Mouse (Mus musculus) layer of hippocampus, postnatal 25 days (tissue): ENCODE measurements around the gene Arfgef2. TPM values are rescaled to one million over a fixed set of nuclear protein-coding genes. Genes with fewer than 3 reads are reported as not detected.
A peak's percentile ranks its signal among the peaks of the same experiment; 100 is the strongest.

ENCODE experiments used
- DNase-seq, 2 experiments: peaks; one replicate each; pipeline ENCODE4 v3.0.0; 2022; ENCODE audit warnings: mixed read lengths in 2 of 2, low spot score in 1 of 2; ENCODE audit errors: extremely low spot score in 1 of 2
- total RNA-seq, 2 experiments: library from RNA; stranded (reverse); gene quantifications; 2 replicates each; pipeline ENCODE4 v1.2.3; 2021

The Arfgef2 gene
- total RNA-seq, 2 experiments from 2014 or later = 45.7 to 48.5 TPM

- DNase-seq = no peak
Observed at GRCm38 (mm10) chr2:166900792-166901505, 95.6 kb downstream of the Arfgef2 start.

- no peak for DNase-seq
Observed at GRCm38 (mm10) chr2:166903719-166904282, 98.4 kb downstream of the Arfgef2 start.

- DNase-seq = peak; percentile 97 to 98
Observed at GRCm38 (mm10) chr2:166905711-166906522, 100.5 kb downstream of the Arfgef2 start, which contains the start of gene Cse1l. Gene Cse1l, plus strand, starts transcription at chr2:166906040.

- DNase-seq = no peak
Observed at GRCm38 (mm10) chr2:166906523-166907182, 101.3 kb downstream of the Arfgef2 start.

- DNase-seq = no peak
Observed at GRCm38 (mm10) chr2:166909729-166910128, 104.3 kb downstream of the Arfgef2 start.

- DNase-seq = no peak
Observed at GRCm38 (mm10) chr2:166910536-166910935, 105.1 kb downstream of the Arfgef2 start.

- DNase-seq = no peak
Observed at GRCm38 (mm10) chr2:166923971-166924370, 118.6 kb downstream of the Arfgef2 start.

GRCm38 (mm10) chr2:166933943-166934342, 128.6 kb downstream of the Arfgef2 start:
- no peak for DNase-seq

GRCm38 (mm10) chr2:166934416-166934815, 129.0 kb downstream of the Arfgef2 start:
- no peak for DNase-seq

GRCm38 (mm10) chr2:166935582-166935981, 130.2 kb downstream of the Arfgef2 start:
- no peak for DNase-seq

- DNase-seq = no peak
Observed at GRCm38 (mm10) chr2:166936166-166936565, 130.8 kb downstream of the Arfgef2 start.

GRCm38 (mm10) chr2:166943146-166943545, 137.8 kb downstream of the Arfgef2 start:
- DNase-seq = no peak

- DNase-seq = no peak
Observed at GRCm38 (mm10) chr2:166944346-166944745, 139.0 kb downstream of the Arfgef2 start.

GRCm38 (mm10) chr2:166945456-166945855, 140.1 kb downstream of the Arfgef2 start:
- no peak for DNase-seq

Other genes with a start within 250 kb of the Arfgef2 start
- gene Prex1, start 91.8 kb upstream of the Arfgef2 start, total RNA-seq = 10 to 100 TPM; 75.4 to 85.2 TPM
- 1 to 10 TPM; 4.4 to 7.3 TPM for gene Trp53rkb, start 13.1 kb upstream of the Arfgef2 start, total RNA-seq
- 10 to 100 TPM; 51.6 to 52.6 TPM for gene Cse1l, start 100.5 kb downstream of the Arfgef2 start, total RNA-seq
- 10 to 100 TPM; 57.8 to 65.3 TPM for gene Stau1, start 190.7 kb downstream of the Arfgef2 start, total RNA-seq
- 10 to 100 TPM; 26.8 to 32.6 TPM for gene Ddx27, start 209.6 kb downstream of the Arfgef2 start, total RNA-seq